Mouse (Mus musculus) ovary, adult 2 months (tissue): Measurements from ENCODE around the gene Pimreg. TPM values are rescaled to one million over a fixed set of nuclear protein-coding genes. Genes with fewer than 3 reads are reported as not detected.

Experiments
- polyA plus RNA-seq: library from polyadenylated mRNA; depleted of rRNA; stranded (reverse); fragments of >200 nt; gene quantifications from 2 replicates; pipeline ENCODE4 v1.2.3, GENCODE M21; 2012; rRNA removed

Pimreg gene
- 11.0 and 18.1 TPM in 2 replicates for polyA plus RNA-seq

GRCm38 (mm10) chr11:72041768-72042607 lies at the start of gene Pimreg:
TSS of gene Pimreg (plus strand) at chr11:72042032.

GRCm38 (mm10) chr11:72037409-72037808 lies 4.4 kb upstream of the Pimreg start, which contains the start of gene Aipl1:
TSS of gene Aipl1 (minus strand) at chr11:72037509.

Other genes starting within 250 kb of the Pimreg start
- gene Aipl1, start 4.5 kb upstream of the Pimreg start, polyA plus RNA-seq: 0.75 and 1.7 TPM in 2 replicates
- gene Pitpnm3, start 93.7 kb downstream of the Pimreg start, polyA plus RNA-seq: 14.7 and 19.9 TPM in 2 replicates
- 0.33 and 0.44 TPM in 2 replicates for gene Gm43951, start 164.8 kb downstream of the Pimreg start, polyA plus RNA-seq
- 7.6 and 8.4 TPM in 2 replicates for gene 4933427D14Rik, start 165.4 kb downstream of the Pimreg start, polyA plus RNA-seq
- 29.3 and 41.0 TPM in 2 replicates for gene Txndc17, start 165.5 kb downstream of the Pimreg start, polyA plus RNA-seq
- gene Med31, start 173.6 kb downstream of the Pimreg start, polyA plus RNA-seq: 7.7 and 8.2 TPM in 2 replicates
- gene Slc13a5, start 225.2 kb downstream of the Pimreg start, polyA plus RNA-seq: 0.75 and 0.92 TPM in 2 replicates